ENCODE assay signal across 7 mouse cellular contexts in genomic region chr17:14693048-14693993, GRCm38 (mm10). TPM values are rescaled to one million over a fixed set of nuclear protein-coding genes. Genes with fewer than 3 reads are reported as not detected.
DNase-seq lines count a peak whose midpoint lies in the region; ATAC-seq and TF ChIP-seq lines count a peak whose summit lies in the region.

No protein-coding gene starts in this region.

- TF ChIP-seq POLR2A in testis, adult 2 months (IDR thresholded peaks at IDR 0.05; ENCODE audit: control insufficient read depth, low read depth, low read length): no peak

- no peaks in the 10 kb centered on the region for H3K9me3 ChIP-seq in forebrain, embryonic 11.5 days (ENCODE audit: control insufficient read depth, low read length)
- H3K9me3 ChIP-seq in limb, embryonic 15.5 days: no peaks in the 10 kb centered on the region

- 3% methylated on average over 9 of the region's 9 CpGs for WGBS in forebrain, embryonic 11.5 days
- WGBS in limb, embryonic 15.5 days: 9% methylated on average over 9 of the region's 9 CpGs

- H3K27me3 ChIP-seq in testis, adult 2 months (ENCODE audit: control insufficient read depth, insufficient read depth, low read length): no peaks in the 10 kb centered on the region
- H3K27me3 ChIP-seq in forebrain, embryonic 11.5 days (ENCODE audit: control insufficient read depth, insufficient read depth, low read length): no peaks in the 10 kb centered on the region
- no peaks in the 10 kb centered on the region for H3K27me3 ChIP-seq in limb, embryonic 15.5 days

- 0 out of 2 replicates have a peak overlapping the region, but pooled peaks have one; percentile 3 for H3K4me3 ChIP-seq in testis, adult 2 months (ENCODE audit: control insufficient read depth, low read depth, low read length)
- peak overlapping the region; percentile 9; the same call in 1 of the 2 replicates for H3K4me3 ChIP-seq in forebrain, embryonic 11.5 days (ENCODE audit: low read depth, low read length)
- H3K4me3 ChIP-seq in limb, embryonic 15.5 days: peak overlapping the region; percentile 47

- no peak for DNase-seq in testis, postnatal 14 days (ENCODE audit: low spot score)
- DNase-seq in forebrain, embryonic 11.5 days (ENCODE audit: low spot score): peak; percentile 53
- no peak for DNase-seq in urinary bladder, adult 18-20 months (ENCODE audit: low spot score in 2 of 2)
- no peak for DNase-seq in left cerebral cortex, adult 18-20 months (ENCODE audit: low spot score in 2 of 2)

- no peak for TF ChIP-seq CTCF in testis, adult 2 months (IDR thresholded peaks at IDR 0.05; ENCODE audit: control insufficient read depth, insufficient read depth, insufficient replicate concordance, low read depth, low read length)

- no peak overlapping the region for H3K27ac ChIP-seq in testis, adult 2 months (ENCODE audit: control insufficient read depth, insufficient read depth, low read depth, low read length)
- no peak overlapping the region for H3K27ac ChIP-seq in forebrain, embryonic 11.5 days (ENCODE audit: low read depth, low read length)
- peak overlapping the region; percentile 87 for H3K27ac ChIP-seq in limb, embryonic 15.5 days

- peak overlapping the region; percentile 41 for H3K4me2 ChIP-seq in forebrain, embryonic 11.5 days (ENCODE audit: low read depth, low read length, severe bottlenecking)
- peak overlapping the region; percentile 51 for H3K4me2 ChIP-seq in limb, embryonic 15.5 days

- H3K4me1 ChIP-seq in testis, adult 2 months (ENCODE audit: control insufficient read depth, insufficient read depth, low read length): no peaks in the 10 kb centered on the region
- peaks cover 7% of the 10 kb centered on the region for H3K4me1 ChIP-seq in forebrain, embryonic 11.5 days (replicated peaks; ENCODE audit: control insufficient read depth, insufficient read depth, low read length)
- H3K4me1 ChIP-seq in limb, embryonic 15.5 days: peaks cover 13% of the 10 kb centered on the region

- H3K9ac ChIP-seq in forebrain, embryonic 11.5 days (ENCODE audit: low read length): peak overlapping the region; percentile 30; the same call in 1 of the 2 replicates
- peak overlapping the region; percentile 37 for H3K9ac ChIP-seq in limb, embryonic 15.5 days

- peak; percentile 63; the same call in 1 of the 2 replicates for ATAC-seq in forebrain, embryonic 11.5 days (replicated peaks; ENCODE audit: low FRiP score)
- no peak for ATAC-seq in limb, embryonic 15.5 days (ENCODE audit: insufficient number of reproducible peaks, low FRiP score, low TSS enrichment, low read depth)
- ATAC-seq in megakaryocyte-erythroid progenitor cell, adult 5-6 weeks (replicated peaks; ENCODE audit: low FRiP score, low TSS enrichment, poor library complexity, severe bottlenecking): no peak

- no peaks in the 10 kb centered on the region for H3K36me3 ChIP-seq in testis, adult 2 months (ENCODE audit: control insufficient read depth, insufficient read depth, low read length)
- H3K36me3 ChIP-seq in forebrain, embryonic 11.5 days (ENCODE audit: control insufficient read depth, insufficient read depth, low read length): no peaks in the 10 kb centered on the region
- H3K36me3 ChIP-seq in limb, embryonic 15.5 days: peaks cover 18% of the 10 kb centered on the region

RNA-seq across cellular contexts. Expression of gene Thbs2, which starts 0.7 kb away (rescaled TPM):
- 0.51 and 0.69 TPM in 2 replicates for polyA plus RNA-seq in testis, adult 2 months (2012; rRNA removed)
- 2.4 and 4.7 TPM in 2 replicates for polyA plus RNA-seq in forebrain, embryonic 11.5 days (2014; fragmentation: Nextera tagmentation; extraction: Ambion mirVana)
- polyA plus RNA-seq in limb, embryonic 15.5 days (2015; fragmentation: Nextera tagmentation; extraction: Ambion mirVana): 110 and 131 TPM in 2 replicates
- total RNA-seq in megakaryocyte-erythroid progenitor cell, adult 5-6 weeks (2014; fragmentation: Nextera tagmentation): 0.22 TPM in 1 of 2 replicates, not detected in the other
- total RNA-seq in megakaryocyte-erythroid progenitor cell, adult 5-6 weeks (2017): 0.09 TPM in 1 of 2 replicates, not detected in the other
- 1 to 10 TPM; 4.6 to 5.6 TPM for total RNA-seq in left cerebral cortex, adult 18-20 months (2021)

Comparison
In these comparisons a context has a peak if more than half of its experiments do, and no peak if none do; other contexts are left out.
1. RNA of gene Thbs2, which starts 0.7 kb away (polyA plus RNA-seq): 110 to 131 TPM in limb, embryonic 15.5 days; 2.4 to 4.7 TPM in forebrain, embryonic 11.5 days and 0.51 to 0.69 TPM in testis, adult 2 months; every median in the first group is over 10 times any median in the second.
2. Peak in every context shown above with its lines, with median percentiles within 50 percentile points of each other: H3K4me3 ChIP-seq.